Mouse (Mus musculus) adrenal gland, adult 18-20 months (tissue): ENCODE measurements around the gene Srgap3. TPM values are rescaled to one million over a fixed set of nuclear protein-coding genes. Genes with fewer than 3 reads are reported as not detected.
A peak's percentile ranks its signal among the peaks of the same experiment; 100 is the strongest.

Experiments used
- DNase-seq, 2 experiments: peaks; one replicate each; pipeline ENCODE4 v3.0.0; 2021 to 2022; ENCODE audit warnings: low spot score in 2 of 2
- total RNA-seq, 2 experiments: library from RNA; stranded (reverse); gene quantifications; 1 replicate in 1 of 2; 2 replicates in 1 of 2; pipeline ENCODE4 v1.2.3; 2021

The Srgap3 gene
- total RNA-seq, 2 experiments from 2014 or later, result 9.4 to 14.7 TPM

DNA sequence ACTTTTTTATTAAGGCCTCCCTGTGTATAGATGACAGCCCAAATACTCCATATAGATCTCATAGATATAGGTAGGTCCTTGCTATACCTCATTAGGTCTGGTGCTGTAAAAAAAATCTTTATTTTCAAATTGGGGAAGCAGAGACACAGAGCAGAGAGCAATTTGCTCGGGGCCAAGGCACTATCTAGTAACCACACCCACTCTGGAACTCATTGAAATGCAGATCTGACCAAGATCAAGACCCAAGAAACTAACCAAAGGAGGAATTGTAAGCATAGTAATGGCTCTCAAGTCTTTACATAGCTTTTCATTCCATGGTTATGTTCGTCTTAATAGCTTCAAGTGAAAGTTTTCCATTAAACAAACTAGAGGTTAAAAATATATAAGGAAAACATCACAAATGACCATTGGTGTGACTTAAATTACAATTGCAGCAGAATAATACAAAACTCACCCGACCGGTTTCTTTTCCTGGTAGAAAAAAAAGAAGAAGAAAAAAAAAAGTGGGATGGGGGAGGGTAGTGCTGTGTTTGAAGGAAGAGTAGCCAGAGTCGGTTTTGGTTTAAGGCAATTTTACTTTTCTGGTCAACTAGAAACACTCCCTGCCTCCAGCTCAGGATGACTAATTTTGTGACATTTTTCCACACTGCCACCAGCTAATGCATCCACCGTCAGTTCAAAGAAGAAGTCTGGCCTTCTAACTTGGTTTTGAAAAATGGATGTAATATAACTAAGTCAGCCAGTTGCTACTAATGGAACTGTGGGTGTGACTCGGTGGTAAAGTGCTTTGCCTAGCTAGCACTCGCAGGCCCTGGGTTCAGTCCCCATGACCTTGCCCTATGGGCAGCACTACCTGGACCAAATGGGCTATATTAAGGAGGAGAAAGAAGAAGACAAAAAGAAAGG is 3.4 kb upstream of the Srgap3 start:
- no peak for DNase-seq

- DNase-seq, result no peak
These were observed 2.2 kb upstream of the Srgap3 start for GRCm38 (mm10) chr6:112949220-112949619.

DNA sequence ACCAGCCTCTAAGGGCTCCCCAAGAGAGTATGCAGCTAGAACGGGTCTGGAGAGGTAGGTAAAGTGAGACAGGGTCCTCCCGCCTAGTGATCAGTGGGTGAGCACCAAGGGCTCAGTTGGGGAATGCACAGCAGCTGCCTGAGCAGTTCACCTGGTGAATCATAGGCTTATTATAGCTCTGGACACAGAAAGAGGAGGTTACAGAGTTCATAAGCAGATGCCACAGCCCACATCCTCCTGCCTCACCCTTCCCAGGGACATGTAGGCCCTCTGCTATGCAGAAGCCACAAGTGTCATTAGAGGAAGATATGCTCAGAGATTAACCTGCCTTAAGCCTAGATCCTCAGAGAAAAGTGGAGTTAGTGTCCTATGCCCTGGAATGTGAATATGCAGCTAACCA is 1.4 kb upstream of the Srgap3 start:
- DNase-seq, result no peak

DNA sequence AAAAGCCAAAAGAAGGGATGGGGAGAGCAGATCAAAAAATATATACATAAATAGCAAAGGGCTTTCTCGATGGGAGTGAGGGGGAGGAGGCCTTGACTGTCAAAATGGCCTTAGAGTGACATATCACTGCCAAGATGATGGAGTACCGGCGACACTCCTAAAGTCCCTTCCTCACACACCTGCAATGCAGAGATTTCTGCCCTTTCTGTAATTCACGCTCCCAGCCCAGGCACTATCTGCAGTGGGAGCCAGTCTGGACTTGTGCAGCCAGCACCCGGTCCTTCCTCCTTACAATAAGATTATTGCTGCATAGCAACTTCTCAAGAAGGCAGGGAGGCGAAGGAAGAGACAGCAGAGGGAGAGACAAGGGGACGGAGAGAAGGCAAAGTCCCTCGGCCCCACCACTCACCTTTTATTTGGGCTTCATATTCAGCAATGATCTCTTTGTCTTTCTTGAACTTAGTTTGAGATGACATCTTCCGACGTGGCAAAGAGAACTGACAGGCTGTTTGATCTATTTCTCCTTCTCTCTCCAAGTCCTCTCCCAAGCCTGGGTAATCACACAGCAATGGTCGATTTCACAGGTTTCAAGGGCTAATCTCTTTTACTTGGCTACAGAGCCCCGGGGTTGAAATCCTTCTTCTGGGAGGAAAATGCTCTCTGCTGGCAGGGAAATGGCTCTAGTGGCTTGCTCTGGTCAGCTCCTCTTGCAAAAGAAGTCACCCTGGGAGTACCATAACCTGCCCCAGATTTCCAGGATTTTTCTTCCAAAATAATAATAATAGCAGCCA is 850 bp downstream of the Srgap3 start:
- DNase-seq, result peak in 1 of 2 experiments; percentile 16

GRCm38 (mm10) chr6:112945181-112945751 is 1.8 kb downstream of the Srgap3 start:
- peak in 1 of 2 experiments; percentile 31 for DNase-seq

DNA sequence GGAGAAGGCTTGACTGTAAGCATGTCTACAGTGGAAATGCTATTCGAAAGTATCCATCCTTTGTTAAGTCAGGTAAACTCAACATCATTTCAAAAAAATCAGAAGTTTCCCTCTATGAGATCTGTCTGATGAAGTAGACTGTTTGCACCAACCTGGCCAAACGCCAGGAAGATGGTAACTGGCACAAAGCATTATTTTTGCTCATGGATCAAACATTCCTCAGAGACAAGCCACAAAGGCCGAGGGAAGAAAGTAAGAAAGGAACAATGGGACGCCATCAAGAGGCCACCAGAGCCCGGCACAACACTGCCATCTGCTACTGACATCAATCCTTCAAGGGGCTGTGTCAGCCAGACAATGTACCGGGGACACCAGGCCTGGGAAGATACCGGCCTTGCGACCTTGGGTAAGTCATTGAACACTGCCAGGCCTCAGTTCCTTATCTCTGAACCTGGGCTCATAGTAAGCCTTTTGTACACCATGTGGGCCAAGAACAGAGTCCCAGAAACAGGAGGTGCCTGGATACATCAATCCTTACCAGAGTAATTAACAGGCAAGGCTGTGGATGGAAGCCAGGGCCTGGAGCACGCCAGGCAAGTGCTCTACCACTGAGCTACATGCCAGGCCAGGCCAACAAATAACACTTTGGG is 3.3 kb downstream of the Srgap3 start:
- peak in 1 of 2 experiments; percentile 17 for DNase-seq

DNA sequence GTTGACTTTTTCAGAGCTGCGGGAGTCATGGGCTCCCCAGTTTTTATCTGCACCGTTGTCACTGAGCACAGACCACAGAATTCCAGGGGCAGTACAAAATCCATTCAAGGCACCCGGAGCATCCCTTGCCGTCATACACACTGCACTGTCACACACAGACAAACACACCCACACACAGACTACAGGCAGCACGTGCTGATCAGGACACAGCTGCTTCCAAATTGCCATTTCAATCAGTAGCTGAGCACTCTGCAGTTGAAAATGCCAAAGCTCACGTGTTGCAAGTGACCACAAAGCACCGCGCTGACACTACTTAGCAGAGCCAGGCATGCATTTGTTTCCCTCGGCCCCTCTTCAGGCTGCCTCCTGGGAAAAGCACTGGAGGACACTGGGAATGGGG is 7.8 kb downstream of the Srgap3 start:
- no peak for DNase-seq

- DNase-seq, result no peak
These were observed 9.3 kb downstream of the Srgap3 start for GRCm38 (mm10) chr6:112937791-112938190.

DNA sequence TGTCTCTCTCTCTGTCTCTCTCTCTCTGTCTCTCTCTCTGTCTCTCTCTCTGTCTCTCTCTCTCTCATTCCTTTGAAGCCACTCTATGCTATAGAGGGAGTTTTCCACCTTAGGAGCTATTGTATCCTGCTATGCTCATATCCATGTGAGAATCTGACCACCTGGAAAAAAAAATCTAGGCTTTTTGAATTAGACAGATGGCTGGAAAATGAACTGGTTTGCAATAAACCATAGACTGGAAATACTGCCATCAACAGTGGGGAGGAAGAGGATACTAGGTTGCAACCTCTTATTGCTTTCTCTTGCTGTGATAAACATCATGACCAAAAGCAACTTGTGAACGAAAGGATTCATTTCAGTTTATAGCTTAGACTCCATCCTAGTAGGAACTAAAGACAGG is 12.6 kb downstream of the Srgap3 start:
- no peak for DNase-seq

DNA sequence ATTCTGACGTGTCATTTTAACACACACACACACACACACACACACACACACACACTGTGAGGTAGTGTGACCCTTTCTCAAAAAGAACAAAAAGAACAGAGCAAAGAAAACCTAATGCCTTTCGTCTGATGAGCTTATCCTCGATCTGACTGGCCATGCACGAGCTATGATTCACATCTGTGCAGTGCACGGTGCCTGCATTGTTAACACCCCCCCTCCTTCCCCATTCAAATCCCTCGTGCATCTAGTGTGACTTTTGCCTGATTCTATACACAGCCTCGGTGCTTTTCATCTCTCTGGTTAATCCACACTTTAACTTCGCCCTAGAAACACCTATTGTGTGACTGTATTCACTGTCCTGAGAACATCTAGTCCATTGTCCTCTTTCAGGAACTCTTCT is 14.5 kb downstream of the Srgap3 start:
- DNase-seq, result no peak

- DNase-seq, result no peak
These were observed 17.0 kb downstream of the Srgap3 start for GRCm38 (mm10) chr6:112930011-112930451.

DNA sequence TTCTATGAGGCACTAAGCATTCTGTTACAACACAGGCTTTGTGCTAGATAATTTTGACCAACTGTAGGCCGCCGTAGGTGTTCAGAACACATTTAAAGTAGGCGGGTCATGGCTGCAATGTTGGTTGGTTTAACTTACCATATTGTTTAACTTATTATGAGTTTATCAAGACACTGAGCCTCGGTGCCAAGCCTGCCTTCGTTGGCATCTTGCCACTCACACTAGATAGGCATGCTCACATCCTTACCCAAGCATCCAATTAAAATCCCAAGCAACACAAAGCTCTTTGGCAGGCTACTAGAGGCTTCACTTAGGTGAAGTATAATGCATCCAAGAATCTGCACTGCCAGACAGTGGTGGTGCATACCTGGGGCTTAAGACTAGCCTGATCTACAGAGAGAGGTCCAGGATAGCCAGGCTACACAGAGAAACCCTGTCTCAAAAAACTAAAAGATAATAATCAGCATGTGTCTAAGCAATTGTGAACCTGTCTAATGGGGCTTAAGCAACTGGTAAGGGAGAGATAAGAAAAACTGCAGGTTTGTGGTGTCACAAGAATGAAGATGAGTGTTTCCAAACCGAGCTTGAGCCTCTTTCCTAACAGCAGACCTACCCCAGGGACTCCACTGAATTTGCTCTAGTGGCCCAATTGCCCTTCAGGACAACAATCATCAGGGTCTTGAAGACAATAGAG is 17.6 kb downstream of the Srgap3 start:
- no peak for DNase-seq

DNA sequence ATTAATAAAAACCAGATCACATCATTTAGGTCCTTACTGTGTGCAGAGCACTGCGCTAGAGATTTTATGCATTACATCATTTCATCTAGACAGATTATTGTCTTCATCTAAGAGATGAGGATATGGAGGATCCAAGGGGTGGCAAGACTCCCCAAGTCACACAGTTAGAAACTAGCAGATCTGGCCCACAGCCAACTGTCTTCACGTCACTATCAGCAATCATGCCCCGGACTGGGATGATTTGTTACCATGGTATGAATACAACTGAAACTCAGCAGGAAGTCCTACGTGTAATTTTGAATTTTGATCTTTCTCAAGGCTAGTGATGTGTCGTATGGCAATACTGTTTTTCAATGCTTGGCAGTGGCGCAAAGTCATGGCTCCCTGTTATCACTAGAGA is 18.2 kb downstream of the Srgap3 start:
- peak; percentile 32 to 35 for DNase-seq

DNA sequence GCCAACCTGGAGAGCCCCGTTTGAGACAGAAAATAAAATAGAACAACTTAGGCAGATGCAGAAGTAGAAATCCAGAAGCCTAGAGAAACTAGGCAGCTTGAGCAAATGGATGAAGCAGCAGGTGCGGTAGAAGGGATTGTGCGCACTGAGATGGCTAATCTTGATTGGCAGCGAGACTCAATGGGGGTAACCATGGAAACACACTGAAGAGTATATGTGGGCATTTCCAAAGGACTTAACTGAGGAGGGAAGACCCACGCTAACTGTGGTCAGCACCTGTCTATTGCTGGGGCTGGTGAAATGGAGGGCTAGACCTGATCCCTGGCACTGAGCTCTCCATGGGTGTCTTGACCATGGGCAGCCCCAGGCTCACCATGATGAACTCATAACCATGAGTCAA is 19.7 kb downstream of the Srgap3 start:
- no peak for DNase-seq

GRCm38 (mm10) chr6:112926011-112926410 is 21.1 kb downstream of the Srgap3 start:
- no peak for DNase-seq

DNA sequence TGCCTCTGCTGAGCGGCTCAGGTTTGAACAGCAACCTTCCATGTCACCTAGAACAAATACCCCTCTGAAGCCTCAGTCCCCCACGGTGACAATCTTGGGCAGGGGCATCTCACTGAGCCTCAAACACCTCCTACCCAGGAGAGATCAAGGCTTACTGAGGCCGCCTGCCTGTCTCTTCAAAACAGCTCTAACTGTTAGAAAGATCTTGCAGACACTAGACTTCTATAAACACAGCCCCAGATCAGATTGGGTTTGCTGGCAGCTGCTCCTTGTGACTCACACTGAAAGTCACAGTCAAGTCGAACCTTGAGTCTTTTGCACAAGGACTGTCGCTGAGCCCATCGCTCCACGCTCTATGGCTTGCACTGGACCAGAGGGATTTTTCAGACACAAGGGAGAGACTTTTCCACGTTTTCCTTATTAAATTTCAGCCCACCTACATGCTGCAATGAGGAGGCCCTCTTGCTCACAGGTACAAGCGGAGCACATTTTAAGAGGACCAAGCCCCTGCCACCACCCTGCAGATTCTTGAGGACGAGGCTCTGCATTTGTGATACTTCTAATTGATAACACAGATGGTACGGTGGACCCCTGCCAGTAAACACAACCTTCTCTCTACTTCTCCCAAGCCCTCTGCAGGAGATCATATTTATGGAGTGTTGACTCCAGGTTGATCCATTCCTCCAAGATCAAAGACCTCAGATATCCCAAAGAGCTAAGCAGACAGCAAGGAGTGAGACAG is 21.7 kb downstream of the Srgap3 start:
- peak; percentile 30 to 41 for DNase-seq

- DNase-seq, result peak in 1 of 2 experiments; percentile 13
These were observed 22.4 kb downstream of the Srgap3 start for GRCm38 (mm10) chr6:112924606-112925141.

DNA sequence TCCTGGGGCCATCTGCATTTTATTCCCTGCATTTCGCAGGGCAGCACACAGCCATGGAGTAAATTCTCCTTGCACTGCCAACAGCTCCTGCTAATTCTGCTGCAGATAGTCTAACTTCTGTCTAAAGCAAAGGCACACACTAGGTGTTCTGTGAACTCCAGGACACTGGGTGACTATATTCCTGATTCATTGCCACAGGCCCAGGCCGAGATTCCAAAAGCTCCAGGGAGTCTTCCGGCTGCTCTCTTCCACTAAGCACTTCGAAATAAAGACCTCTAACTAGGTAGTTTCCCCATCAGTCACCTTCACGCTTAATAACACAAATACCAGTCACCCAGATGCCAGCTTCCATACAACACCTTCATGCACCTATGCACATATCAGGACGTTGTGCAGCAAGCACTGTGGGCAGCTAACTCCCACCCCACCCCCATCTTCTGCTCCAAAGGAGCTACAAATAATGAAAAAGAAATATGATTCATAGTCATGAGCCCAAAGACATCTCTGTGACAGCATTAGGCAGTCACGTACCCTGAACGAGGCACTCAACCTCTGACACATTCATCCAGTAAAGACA is 26.4 kb downstream of the Srgap3 start:
- no peak for DNase-seq

GRCm38 (mm10) chr6:112917717-112918116 is 29.3 kb downstream of the Srgap3 start:
- no peak for DNase-seq
